Mouse (Mus musculus): Measurements from ENCODE around the gene Tns2. TPM values are rescaled to one million over a fixed set of nuclear protein-coding genes. Genes with fewer than 3 reads are reported as not detected.

Gene Tns2
- polyA plus RNA-seq, 1 experiment from 2014 or later: 46.6 TPM

- H3K9me3 ChIP-seq (ENCODE audit: control insufficient read depth, low read length): no peaks in the 10 kb centered on the region
- no peak overlapping the region for H3K9ac ChIP-seq (ENCODE audit: low read depth, low read length)
- no peaks in the 10 kb centered on the region for H3K27me3 ChIP-seq (ENCODE audit: control insufficient read depth, insufficient read depth, low read length)
- H3K4me1 ChIP-seq (ENCODE audit: control insufficient read depth, insufficient read depth, low read length): no peaks in the 10 kb centered on the region
- 71% methylated on average over 12 of the region's 12 CpGs for WGBS
- H3K4me2 ChIP-seq (replicated peaks; ENCODE audit: low read depth, low read length): no peak overlapping the region
- no peak for ATAC-seq (ENCODE audit: low FRiP score, low TSS enrichment)
- H3K4me3 ChIP-seq (ENCODE audit: low read length): no peak overlapping the region
- H3K27ac ChIP-seq (ENCODE audit: low read depth, low read length): no peak overlapping the region
- peaks cover 100% of the 10 kb centered on the region for H3K36me3 ChIP-seq (ENCODE audit: control insufficient read depth, insufficient read depth, low read length)
These were observed 10.2 kb upstream of the Tns2 start for GRCm38 (mm10) chr15:102089914-102090585.

- Histone ChIP-seq H3K9ac (ENCODE audit: low read depth, low read length) (no peak overlapping the region), H3K4me2 (replicated peaks; ENCODE audit: low read depth, low read length) (no peak overlapping the region), H3K9me3 (ENCODE audit: control insufficient read depth, low read length) (no peaks in the 10 kb centered on the region), H3K36me3 (ENCODE audit: control insufficient read depth, insufficient read depth, low read length) (peaks cover 100% of the 10 kb centered on the region), H3K4me3 (ENCODE audit: low read length) (no peak overlapping the region), H3K27ac (ENCODE audit: low read depth, low read length) (no peak overlapping the region), H3K27me3 (ENCODE audit: control insufficient read depth, insufficient read depth, low read length) (no peaks in the 10 kb centered on the region), H3K4me1 (ENCODE audit: control insufficient read depth, insufficient read depth, low read length) (no peaks in the 10 kb centered on the region)
- 84% methylated on average over 12 of the region's 12 CpGs for WGBS
- ATAC-seq (ENCODE audit: low FRiP score, low TSS enrichment): no peak
These were observed 9.0 kb upstream of the Tns2 start for GRCm38 (mm10) chr15:102091063-102091679.

GRCm38 (mm10) chr15:102091688-102092087 lies 8.5 kb upstream of the Tns2 start:
- WGBS: 70% methylated on average over 1 of the region's 1 CpGs
- Histone ChIP-seq H3K36me3 (ENCODE audit: control insufficient read depth, insufficient read depth, low read length) (peaks cover 100% of the 10 kb centered on the region), H3K27ac (ENCODE audit: low read depth, low read length) (no peak overlapping the region), H3K9me3 (ENCODE audit: control insufficient read depth, low read length) (no peaks in the 10 kb centered on the region), H3K27me3 (ENCODE audit: control insufficient read depth, insufficient read depth, low read length) (no peaks in the 10 kb centered on the region), H3K9ac (ENCODE audit: low read depth, low read length) (no peak overlapping the region), H3K4me1 (ENCODE audit: control insufficient read depth, insufficient read depth, low read length) (no peaks in the 10 kb centered on the region), H3K4me3 (ENCODE audit: low read length) (no peak overlapping the region), H3K4me2 (replicated peaks; ENCODE audit: low read depth, low read length) (no peak overlapping the region)
- ATAC-seq (ENCODE audit: low FRiP score, low TSS enrichment): no peak

DNA sequence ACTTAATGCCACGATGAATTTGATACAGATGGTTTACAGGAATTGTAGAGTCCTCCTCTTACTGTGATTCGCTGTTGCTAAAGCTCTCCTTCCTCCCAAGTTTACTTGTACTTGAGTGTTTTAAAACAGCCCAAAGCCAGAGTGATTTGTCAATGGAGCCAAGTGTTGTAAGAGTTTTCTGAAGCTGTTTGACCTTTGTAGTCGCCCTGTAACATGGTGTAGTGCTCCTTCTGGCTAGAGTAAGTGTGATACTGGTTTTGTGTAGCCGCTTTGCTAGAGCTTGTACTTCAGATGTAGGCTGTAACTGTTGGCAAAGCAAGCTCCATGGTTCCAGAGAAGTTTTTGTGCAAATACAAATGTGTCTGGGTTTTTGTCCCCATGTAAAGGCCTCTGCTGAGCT lies 8.0 kb upstream of the Tns2 start:
- WGBS: 89% methylated on average over 4 of the region's 4 CpGs
- H3K4me2 ChIP-seq (replicated peaks; ENCODE audit: low read depth, low read length): no peak overlapping the region
- H3K4me1 ChIP-seq (ENCODE audit: control insufficient read depth, insufficient read depth, low read length): 0 out of 2 replicates have a peak, but pooled peaks cover 1% of the 10 kb centered on the region
- H3K4me3 ChIP-seq (ENCODE audit: low read length): no peak overlapping the region
- peaks cover 98% of the 10 kb centered on the region for H3K36me3 ChIP-seq (ENCODE audit: control insufficient read depth, insufficient read depth, low read length)
- H3K27ac ChIP-seq (ENCODE audit: low read depth, low read length): no peak overlapping the region
- ATAC-seq (ENCODE audit: low FRiP score, low TSS enrichment): no peak
- H3K9ac ChIP-seq (ENCODE audit: low read depth, low read length): no peak overlapping the region
- no peaks in the 10 kb centered on the region for H3K9me3 ChIP-seq (ENCODE audit: control insufficient read depth, low read length)
- no peaks in the 10 kb centered on the region for H3K27me3 ChIP-seq (ENCODE audit: control insufficient read depth, insufficient read depth, low read length)

- Histone ChIP-seq H3K4me3 (ENCODE audit: low read length) (no peak overlapping the region), H3K36me3 (ENCODE audit: control insufficient read depth, insufficient read depth, low read length) (peaks cover 87% of the 10 kb centered on the region), H3K4me1 (ENCODE audit: control insufficient read depth, insufficient read depth, low read length) (peaks cover 9% of the 10 kb centered on the region), H3K9me3 (ENCODE audit: control insufficient read depth, low read length) (no peaks in the 10 kb centered on the region), H3K27me3 (ENCODE audit: control insufficient read depth, insufficient read depth, low read length) (no peaks in the 10 kb centered on the region), H3K27ac (ENCODE audit: low read depth, low read length) (no peak overlapping the region), H3K9ac (ENCODE audit: low read depth, low read length) (no peak overlapping the region), H3K4me2 (replicated peaks; ENCODE audit: low read depth, low read length) (no peak overlapping the region)
- WGBS: 12% methylated on average over 2 of the region's 2 CpGs
- no peak for ATAC-seq (ENCODE audit: low FRiP score, low TSS enrichment)
These were observed 6.1 kb upstream of the Tns2 start for GRCm38 (mm10) chr15:102094157-102094556.

DNA sequence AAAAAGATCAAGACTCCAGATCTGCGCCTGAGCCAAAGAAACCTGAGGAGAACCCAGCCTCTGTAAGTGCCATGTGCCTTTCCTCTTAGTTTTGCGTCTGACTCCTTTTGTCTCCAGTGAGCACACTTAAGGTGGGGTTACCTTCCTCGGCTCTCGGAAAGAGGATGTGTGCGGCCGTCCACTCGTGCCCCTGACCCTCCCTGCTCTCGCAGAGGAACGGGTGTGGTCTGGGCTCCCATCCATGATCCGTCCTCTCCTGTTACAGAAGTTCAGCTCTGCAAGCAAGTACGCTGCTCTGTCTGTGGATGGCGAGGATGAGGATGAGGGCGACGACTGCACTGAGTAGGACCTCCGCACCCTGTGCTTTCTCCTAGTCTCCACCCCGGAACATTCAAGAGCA lies 5.2 kb upstream of the Tns2 start:
- no peak overlapping the region for H3K27ac ChIP-seq (ENCODE audit: low read depth, low read length)
- peaks cover 79% of the 10 kb centered on the region for H3K36me3 ChIP-seq (ENCODE audit: control insufficient read depth, insufficient read depth, low read length)
- WGBS: 81% methylated on average over 16 of the region's 16 CpGs
- no peaks in the 10 kb centered on the region for H3K9me3 ChIP-seq (ENCODE audit: control insufficient read depth, low read length)
- ATAC-seq (ENCODE audit: low FRiP score, low TSS enrichment): no peak
- H3K27me3 ChIP-seq (ENCODE audit: control insufficient read depth, insufficient read depth, low read length): no peaks in the 10 kb centered on the region
- H3K4me3 ChIP-seq (ENCODE audit: low read length): no peak overlapping the region
- no peak overlapping the region for H3K4me2 ChIP-seq (replicated peaks; ENCODE audit: low read depth, low read length)
- H3K4me1 ChIP-seq (ENCODE audit: control insufficient read depth, insufficient read depth, low read length): peaks cover 15% of the 10 kb centered on the region
- H3K9ac ChIP-seq (ENCODE audit: low read depth, low read length): no peak overlapping the region

DNA sequence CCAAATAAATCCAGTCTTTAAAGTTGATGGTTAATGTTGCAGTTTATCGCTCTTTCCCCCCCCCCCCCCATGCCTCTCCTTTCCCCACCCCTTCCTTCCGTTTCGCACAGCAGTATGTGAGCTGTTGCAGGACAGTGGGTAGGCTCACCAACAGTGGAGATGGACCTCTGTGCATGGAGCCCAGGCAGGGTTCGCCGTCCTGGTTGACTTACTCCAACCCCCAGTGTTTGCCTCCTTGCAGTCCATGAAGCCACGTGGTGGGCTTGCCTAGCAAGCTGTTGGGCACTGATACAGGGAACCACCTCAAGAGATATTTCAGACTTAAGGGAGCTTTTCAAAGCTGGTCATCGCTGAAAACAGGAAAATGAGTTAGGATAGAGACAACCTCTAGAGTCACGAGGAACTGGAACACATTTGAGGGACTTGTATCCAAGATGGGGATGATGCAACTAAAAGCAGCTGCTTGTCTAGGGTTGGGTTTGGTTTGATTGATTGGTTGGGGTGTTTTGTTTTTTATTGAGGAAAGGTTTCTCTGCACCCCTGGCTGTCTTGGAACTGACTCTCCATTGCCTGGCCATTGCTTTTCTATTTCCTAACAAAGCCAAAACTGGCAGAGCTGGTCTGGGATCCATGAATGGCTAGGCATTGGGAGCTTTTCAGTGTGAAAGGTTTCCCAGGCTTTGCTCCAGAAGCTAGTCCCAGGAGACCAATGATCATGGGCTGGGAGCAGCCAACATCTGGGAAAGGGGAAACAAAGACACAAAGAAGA lies 2.9 kb upstream of the Tns2 start:
- Histone ChIP-seq H3K9ac (ENCODE audit: low read depth, low read length) (0 out of 2 replicates have a peak overlapping the region, but pooled peaks have one; percentile 7), H3K36me3 (ENCODE audit: control insufficient read depth, insufficient read depth, low read length) (peaks cover 55% of the 10 kb centered on the region), H3K9me3 (ENCODE audit: control insufficient read depth, low read length) (no peaks in the 10 kb centered on the region), H3K27me3 (ENCODE audit: control insufficient read depth, insufficient read depth, low read length) (no peaks in the 10 kb centered on the region), H3K27ac (ENCODE audit: low read depth, low read length) (no peak overlapping the region), H3K4me3 (ENCODE audit: low read length) (no peak overlapping the region), H3K4me1 (ENCODE audit: control insufficient read depth, insufficient read depth, low read length) (peaks cover 33% of the 10 kb centered on the region), H3K4me2 (replicated peaks; ENCODE audit: low read depth, low read length) (no peak overlapping the region)
- ATAC-seq (ENCODE audit: low FRiP score, low TSS enrichment): no peak
- WGBS: 80% methylated on average over 8 of the region's 8 CpGs

- Histone ChIP-seq H3K36me3 (ENCODE audit: control insufficient read depth, insufficient read depth, low read length) (peaks cover 48% of the 10 kb centered on the region), H3K27ac (ENCODE audit: low read depth, low read length) (no peak overlapping the region), H3K4me1 (ENCODE audit: control insufficient read depth, insufficient read depth, low read length) (peaks cover 39% of the 10 kb centered on the region), H3K9ac (ENCODE audit: low read depth, low read length) (no peak overlapping the region), H3K4me3 (ENCODE audit: low read length) (no peak overlapping the region), H3K4me2 (replicated peaks; ENCODE audit: low read depth, low read length) (no peak overlapping the region), H3K27me3 (ENCODE audit: control insufficient read depth, insufficient read depth, low read length) (no peaks in the 10 kb centered on the region), H3K9me3 (ENCODE audit: control insufficient read depth, low read length) (no peaks in the 10 kb centered on the region)
- ATAC-seq (ENCODE audit: low FRiP score, low TSS enrichment): no peak
- WGBS: 35% methylated on average over 5 of the region's 5 CpGs
These were observed 2.1 kb upstream of the Tns2 start for GRCm38 (mm10) chr15:102097991-102098555.
